Mouse (Mus musculus): Measurements from ENCODE around the gene Por. TPM values are rescaled to one million over a fixed set of nuclear protein-coding genes. Genes with fewer than 3 reads are reported as not detected.

Gene Por
- total and polyA plus RNA-seq, 2 experiments from 2014 or later: 89.5 to 96.1 TPM

GRCm38 (mm10) chr5:135656046-135656445, 13.8 kb upstream of the Por start:
- no peak overlapping the region for H3K27ac ChIP-seq (ENCODE audit: low read depth, low read length)
- WGBS: 85% methylated on average over 5 of the region's 5 CpGs
- no peak for TF ChIP-seq CTCF (IDR thresholded peaks at IDR 0.05; ENCODE audit: low read depth)

GRCm38 (mm10) chr5:135657128-135657527, 12.7 kb upstream of the Por start:
- Histone ChIP-seq H3K27ac (ENCODE audit: low read depth, low read length) (no peak overlapping the region), H3K4me2 (ENCODE audit: low read depth) (no peak overlapping the region), H3K9ac (no peak overlapping the region), H3K9me3 (ENCODE audit: low read length) (no peaks in the 10 kb centered on the region), H3K36me3 (ENCODE audit: insufficient read depth) (no peaks in the 10 kb centered on the region), H3K4me3 (ENCODE audit: low read depth, low read length) (no peak overlapping the region), H3K4me1 (ENCODE audit: insufficient read depth) (no peaks in the 10 kb centered on the region), H3K27me3 (ENCODE audit: insufficient read depth, low read length) (no peaks in the 10 kb centered on the region)
- WGBS: 74% methylated on average over 5 of the region's 5 CpGs
- ATAC-seq: no peak
- no peak for DNase-seq
- no peak for TF ChIP-seq CTCF (IDR thresholded peaks at IDR 0.05; ENCODE audit: low read depth)

More at GRCm38 (mm10) chr5:135656046-135656445, 13.8 kb upstream of the Por start:
- H3K36me3 ChIP-seq (ENCODE audit: insufficient read depth): no peaks in the 10 kb centered on the region
- no peaks in the 10 kb centered on the region for H3K4me1 ChIP-seq (ENCODE audit: insufficient read depth)
- no peaks in the 10 kb centered on the region for H3K27me3 ChIP-seq (ENCODE audit: insufficient read depth, low read length)
- no peak overlapping the region for H3K9ac ChIP-seq
- H3K9me3 ChIP-seq (ENCODE audit: low read length): no peaks in the 10 kb centered on the region
- H3K4me3 ChIP-seq (ENCODE audit: low read depth, low read length): no peak overlapping the region
- no peak overlapping the region for H3K4me2 ChIP-seq (ENCODE audit: low read depth)
- ATAC-seq: no peak
- DNase-seq: no peak

DNA sequence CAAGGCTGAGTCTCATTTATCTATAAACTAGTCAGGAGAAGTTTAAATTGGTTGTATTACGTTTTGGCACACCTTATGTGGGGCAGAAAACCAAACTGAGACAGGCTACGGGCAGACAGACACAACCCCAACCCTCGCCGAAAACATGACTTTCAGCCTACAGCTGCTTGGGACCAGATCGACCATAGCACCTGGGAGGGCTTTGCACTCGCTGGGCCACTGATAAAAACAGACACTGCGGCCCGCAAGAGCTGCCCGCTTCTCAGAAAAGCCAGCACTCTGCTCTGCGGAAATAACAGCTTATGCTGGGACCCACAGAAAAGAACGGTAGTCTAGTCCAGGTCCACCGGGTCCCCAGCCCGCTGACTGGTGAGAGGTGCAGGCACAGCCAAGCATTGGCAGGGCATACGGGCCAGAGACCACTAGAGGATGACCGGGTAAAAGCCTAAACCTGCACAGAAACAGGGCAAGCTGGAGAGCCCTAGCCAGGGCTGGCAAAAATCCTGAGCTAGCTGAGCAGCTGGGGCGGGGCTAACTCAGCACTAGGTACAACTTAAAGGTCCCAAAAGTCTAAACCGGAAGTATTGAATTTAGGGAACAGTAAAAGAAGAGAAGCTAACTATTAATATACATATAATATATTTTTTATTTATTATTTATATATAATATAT, 12.0 kb upstream of the Por start:
- no peaks in the 10 kb centered on the region for H3K9me3 ChIP-seq (ENCODE audit: low read length)
- ATAC-seq: no peak
- no peak overlapping the region for H3K4me3 ChIP-seq (ENCODE audit: low read depth, low read length)
- no peaks in the 10 kb centered on the region for H3K4me1 ChIP-seq (ENCODE audit: insufficient read depth)
- H3K27me3 ChIP-seq (ENCODE audit: insufficient read depth, low read length): no peaks in the 10 kb centered on the region
- no peak for DNase-seq
- no peak overlapping the region for H3K9ac ChIP-seq
- H3K36me3 ChIP-seq (ENCODE audit: insufficient read depth): no peaks in the 10 kb centered on the region
- no peak for TF ChIP-seq CTCF (IDR thresholded peaks at IDR 0.05; ENCODE audit: low read depth)
- no peak overlapping the region for H3K27ac ChIP-seq (ENCODE audit: low read depth, low read length)
- H3K4me2 ChIP-seq (ENCODE audit: low read depth): no peak overlapping the region
- WGBS: 54% methylated on average over 17 of the region's 17 CpGs

GRCm38 (mm10) chr5:135659956-135660355, 9.9 kb upstream of the Por start:
- Histone ChIP-seq H3K9me3 (ENCODE audit: low read length) (no peaks in the 10 kb centered on the region), H3K9ac (no peak overlapping the region), H3K4me2 (ENCODE audit: low read depth) (no peak overlapping the region), H3K27me3 (ENCODE audit: insufficient read depth, low read length) (no peaks in the 10 kb centered on the region), H3K36me3 (ENCODE audit: insufficient read depth) (no peaks in the 10 kb centered on the region), H3K4me1 (ENCODE audit: insufficient read depth) (no peaks in the 10 kb centered on the region), H3K4me3 (ENCODE audit: low read depth, low read length) (no peak overlapping the region), H3K27ac (ENCODE audit: low read depth, low read length) (no peak overlapping the region)
- DNase-seq (no peak), ATAC-seq (no peak)
- no peak for TF ChIP-seq CTCF (IDR thresholded peaks at IDR 0.05; ENCODE audit: low read depth)
- 91% methylated on average over 4 of the region's 4 CpGs for WGBS

DNA sequence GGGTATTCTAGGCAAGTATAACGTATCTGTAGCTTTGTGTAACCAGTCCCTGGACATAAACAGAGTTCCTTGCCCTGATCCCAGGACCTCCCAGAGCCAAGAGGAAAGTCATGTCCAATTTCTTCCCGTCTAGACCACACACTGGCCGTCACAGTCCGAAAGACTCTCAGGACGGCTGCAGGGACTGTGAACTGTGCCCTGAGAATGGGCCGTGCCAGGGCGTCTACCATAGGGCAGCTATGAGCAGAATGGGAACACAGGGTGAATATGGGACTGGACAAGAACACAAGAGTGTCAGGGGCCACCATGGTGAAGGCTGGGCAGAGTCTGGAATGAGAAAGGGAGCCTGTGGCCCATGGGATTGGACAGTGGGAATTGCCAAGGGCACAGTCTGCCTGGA, 9.3 kb upstream of the Por start:
- no peaks in the 10 kb centered on the region for H3K27me3 ChIP-seq (ENCODE audit: insufficient read depth, low read length)
- H3K4me3 ChIP-seq (ENCODE audit: low read depth, low read length): no peak overlapping the region
- no peaks in the 10 kb centered on the region for H3K36me3 ChIP-seq (ENCODE audit: insufficient read depth)
- 87% methylated on average over 7 of the region's 7 CpGs for WGBS
- H3K4me2 ChIP-seq (ENCODE audit: low read depth): no peak overlapping the region
- no peak overlapping the region for H3K9ac ChIP-seq
- H3K27ac ChIP-seq (ENCODE audit: low read depth, low read length): no peak overlapping the region
- H3K9me3 ChIP-seq (ENCODE audit: low read length): no peaks in the 10 kb centered on the region
- H3K4me1 ChIP-seq (ENCODE audit: insufficient read depth): no peaks in the 10 kb centered on the region
- ATAC-seq (no peak), DNase-seq (no peak)
- TF ChIP-seq CTCF (IDR thresholded peaks at IDR 0.05; ENCODE audit: low read depth): no peak

DNA sequence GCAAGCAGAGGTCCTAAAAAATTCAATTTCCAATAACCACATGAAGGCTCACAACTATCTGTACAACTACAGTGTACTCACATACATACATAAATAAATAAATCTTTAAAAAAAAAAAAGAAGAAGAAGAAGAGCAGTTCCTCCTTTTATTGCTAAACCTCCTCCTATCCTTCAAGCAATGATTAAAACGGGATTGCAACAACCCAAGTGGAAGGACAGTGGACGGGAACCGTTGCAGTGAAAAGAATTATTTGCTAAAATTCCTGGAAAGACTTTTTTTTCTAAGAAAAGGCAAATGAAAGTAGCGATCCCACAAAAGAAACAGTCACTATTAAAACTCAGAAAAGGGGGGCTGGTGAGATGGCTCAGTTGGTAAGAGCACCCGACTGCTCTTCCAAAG, 2.9 kb upstream of the Por start:
- WGBS: 86% methylated on average over 5 of the region's 5 CpGs
- no peaks in the 10 kb centered on the region for H3K27me3 ChIP-seq (ENCODE audit: insufficient read depth, low read length)
- no peak for ATAC-seq
- H3K27ac ChIP-seq (ENCODE audit: low read depth, low read length): no peak overlapping the region
- no peak for DNase-seq
- no peak overlapping the region for H3K9ac ChIP-seq
- H3K4me1 ChIP-seq (ENCODE audit: insufficient read depth): no peaks in the 10 kb centered on the region
- H3K9me3 ChIP-seq (ENCODE audit: low read length): no peaks in the 10 kb centered on the region
- no peak overlapping the region for H3K4me3 ChIP-seq (ENCODE audit: low read depth, low read length)
- no peak for TF ChIP-seq CTCF (IDR thresholded peaks at IDR 0.05; ENCODE audit: low read depth)
- H3K36me3 ChIP-seq (ENCODE audit: insufficient read depth): no peaks in the 10 kb centered on the region
- H3K4me2 ChIP-seq (ENCODE audit: low read depth): no peak overlapping the region

DNA sequence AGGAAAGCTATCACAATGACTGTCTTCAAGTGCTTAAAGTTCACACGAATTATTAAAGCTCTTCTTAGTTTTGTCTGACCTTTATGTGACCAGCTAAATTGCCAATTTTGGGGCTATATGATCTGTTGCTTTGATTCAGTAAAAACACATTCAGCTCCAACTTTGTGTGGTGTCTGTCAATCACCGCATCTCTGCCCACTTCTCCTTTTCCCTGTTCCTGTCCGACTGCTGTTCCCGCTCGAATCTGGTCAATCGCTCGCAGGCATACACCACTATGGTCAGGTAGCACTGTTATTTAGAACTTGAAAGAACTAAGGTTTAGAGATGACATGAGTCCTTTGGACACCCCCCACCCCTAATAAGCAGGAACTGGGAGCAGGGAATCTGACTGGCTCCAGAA, 1.8 kb upstream of the Por start:
- WGBS: 86% methylated on average over 7 of the region's 7 CpGs
- Histone ChIP-seq H3K9ac (no peak overlapping the region), H3K4me2 (ENCODE audit: low read depth) (no peak overlapping the region), H3K27ac (ENCODE audit: low read depth, low read length) (no peak overlapping the region), H3K4me3 (ENCODE audit: low read depth, low read length) (no peak overlapping the region), H3K9me3 (ENCODE audit: low read length) (no peaks in the 10 kb centered on the region), H3K4me1 (ENCODE audit: insufficient read depth) (no peaks in the 10 kb centered on the region), H3K36me3 (ENCODE audit: insufficient read depth) (no peaks in the 10 kb centered on the region), H3K27me3 (ENCODE audit: insufficient read depth, low read length) (no peaks in the 10 kb centered on the region)
- ATAC-seq (no peak), DNase-seq (no peak)
- no peak for TF ChIP-seq CTCF (IDR thresholded peaks at IDR 0.05; ENCODE audit: low read depth)

Measured in forebrain, postnatal 0 days (tissue).